Mouse (Mus musculus) MEL (cell line): ENCODE measurements around the gene Btbd3. TPM values are rescaled to one million over a fixed set of nuclear protein-coding genes. Genes with fewer than 3 reads are reported as not detected.

Experiments used
- DNase-seq: peaks from one replicate; pipeline ENCODE4 v3.0.0; 2011; ENCODE audit warnings: low read depth, low spot score
- H3K27ac ChIP-seq: 2 replicates; pipeline ENCODE4 v1.5.1; 2012; ENCODE audit warnings: low read depth, mild to moderate bottlenecking, control low read depth, low read length, moderate library complexity; ENCODE audit not compliant: control insufficient read depth
- H3K27me3 ChIP-seq, 2 experiments: fragments of 150-350 bp in 1 of 2; sonication (generic) in 1 of 2; 2 replicates each; pipeline ENCODE4 v1.6.1; 2012; ENCODE audit warnings: low read length in 2 of 2, mild to moderate bottlenecking in 2 of 2, improper control_type of control experiment in 1 of 2, moderate library complexity in 1 of 2; ENCODE audit not compliant: insufficient read depth in 2 of 2, control insufficient read depth in 1 of 2
- H3K36me3 ChIP-seq, 2 experiments: 2 replicates each; pipeline ENCODE4 v1.6.1; 2012 to 2014; ENCODE audit warnings: low read length in 2 of 2, improper control_type of control experiment in 1 of 2, inconsistent platforms in 1 of 2, mild to moderate bottlenecking in 1 of 2; ENCODE audit not compliant: insufficient read depth in 2 of 2, control insufficient read depth in 1 of 2
- H3K4me1 ChIP-seq, 2 experiments: fragments of 150-350 bp in 1 of 2; sonication (generic) in 1 of 2; 2 replicates each; pipeline ENCODE4 v1.6.1; 2012; ENCODE audit warnings: low read length in 2 of 2, improper control_type of control experiment in 1 of 2, mild to moderate bottlenecking in 1 of 2; ENCODE audit not compliant: insufficient read depth in 2 of 2, control insufficient read depth in 1 of 2
- H3K4me3 ChIP-seq, 2 experiments: fragments of 150-350 bp in 1 of 2; sonication (generic) in 1 of 2; 2 replicates each; pipeline ENCODE4 v1.5.1; 2012; ENCODE audit warnings: low read depth in 2 of 2, low read length in 2 of 2, mild to moderate bottlenecking in 2 of 2, moderate library complexity in 2 of 2, control low read depth in 1 of 2, improper control_type of control experiment in 1 of 2; ENCODE audit not compliant: control insufficient read depth in 1 of 2, insufficient read depth in 1 of 2
- H3K79me2 ChIP-seq: 2 replicates; pipeline ENCODE4 v1.6.1; 2012; ENCODE audit warnings: mild to moderate bottlenecking, low read length, moderate library complexity; ENCODE audit not compliant: control insufficient read depth, poor library complexity, insufficient read depth
- H3K9ac ChIP-seq: 2 replicates; pipeline ENCODE4 v1.6.1; 2012; ENCODE audit warnings: low read depth, mild to moderate bottlenecking, control low read depth, low read length, moderate library complexity; ENCODE audit not compliant: control insufficient read depth, poor library complexity, severe bottlenecking
- H3K9me3 ChIP-seq: fragments of 150-350 bp; sonication (generic); replicated peaks from 2 replicates; pipeline ENCODE4 v1.6.1; 2012; ENCODE audit warnings: mild to moderate bottlenecking, low read length, improper control_type of control experiment, moderate library complexity; ENCODE audit not compliant: insufficient read depth
- BHLHE40 ChIP-seq: IDR thresholded peaks from 2 replicates; pipeline ENCODE4 v1.6.1; 2012; ENCODE audit warnings: low read depth, mild to moderate bottlenecking, inconsistent platforms, low read length, improper control_type of control experiment, borderline replicate concordance
- CHD2 ChIP-seq: IDR thresholded peaks from 2 replicates; pipeline ENCODE4 v1.6.1; 2011; ENCODE audit warnings: low read length, improper control_type of control experiment
- CTCF ChIP-seq, 3 experiments: IDR thresholded peaks in 2 of 3; conservative IDR thresholded peaks in 1 of 3; 2 replicates each; pipeline ENCODE4 v1.5.1; 2011 to 2012; ENCODE audit warnings: low read length in 3 of 3, low read depth in 2 of 3, mild to moderate bottlenecking in 2 of 3, improper control_type of control experiment in 1 of 3, inconsistent platforms in 1 of 3, mixed read lengths in 1 of 3, moderate library complexity in 1 of 3; ENCODE audit not compliant: control insufficient read depth in 1 of 3, insufficient read depth in 1 of 3, poor library complexity in 1 of 3, severe bottlenecking in 1 of 3
- ETS1 ChIP-seq: IDR thresholded peaks from 2 replicates; pipeline ENCODE4 v1.6.1; 2012; ENCODE audit warnings: low read depth, mild to moderate bottlenecking, inconsistent platforms, low read length, improper control_type of control experiment, moderate library complexity
- HCFC1 ChIP-seq: IDR thresholded peaks from 2 replicates; pipeline ENCODE4 v1.6.1; 2012; ENCODE audit warnings: low read depth, mild to moderate bottlenecking, inconsistent platforms, low read length, improper control_type of control experiment, moderate library complexity
- KAT2A ChIP-seq: conservative IDR thresholded peaks from 2 replicates; pipeline ENCODE4 v1.6.1; 2012; ENCODE audit warnings: low read depth, low read length, improper control_type of control experiment, inconsistent platforms
- MAZ ChIP-seq: IDR thresholded peaks from 2 replicates; pipeline ENCODE4 v1.6.1; 2012; ENCODE audit warnings: low read depth, mild to moderate bottlenecking, inconsistent platforms, low read length, improper control_type of control experiment
- MYB ChIP-seq: IDR thresholded peaks from 2 replicates; pipeline ENCODE4 v1.6.1; 2011; ENCODE audit warnings: mild to moderate bottlenecking, low read depth, low read length, improper control_type of control experiment
- NELFE ChIP-seq: IDR thresholded peaks from 2 replicates; pipeline ENCODE4 v1.6.1; 2011; ENCODE audit warnings: low read depth, low read length, improper control_type of control experiment
- NRF1 ChIP-seq: IDR thresholded peaks from 2 replicates; pipeline ENCODE4 v1.6.1; 2014; ENCODE audit warnings: low read depth, mild to moderate bottlenecking, inconsistent platforms, low read length, improper control_type of control experiment, moderate library complexity; ENCODE audit not compliant: poor library complexity, insufficient read depth, severe bottlenecking
- POLR2AphosphoS2 ChIP-seq: IDR thresholded peaks from 2 replicates; pipeline ENCODE4 v1.6.1; 2011; ENCODE audit warnings: low read length, improper control_type of control experiment
- SMC3 ChIP-seq: IDR thresholded peaks from 2 replicates; pipeline ENCODE4 v1.6.1; 2011; ENCODE audit warnings: low read depth, low read length, improper control_type of control experiment
- TBP ChIP-seq: IDR thresholded peaks from 2 replicates; pipeline ENCODE4 v1.8.0; 2011; ENCODE audit warnings: low read depth, low read length, improper control_type of control experiment
- TCF12 ChIP-seq: IDR thresholded peaks from 2 replicates; pipeline ENCODE4 v1.6.1; 2014; ENCODE audit warnings: low read depth, mild to moderate bottlenecking, inconsistent platforms, low read length, improper control_type of control experiment, moderate library complexity
- USF1 ChIP-seq: IDR thresholded peaks from 2 replicates; pipeline ENCODE4 v1.6.1; 2014; ENCODE audit warnings: low read depth, mild to moderate bottlenecking, inconsistent platforms, low read length, improper control_type of control experiment, moderate library complexity
- polyA plus RNA-seq, 2 experiments: library from polyadenylated mRNA; stranded (reverse) in 1 of 2; unstranded in 1 of 2; fragments of >175 nt in 1 of 2; fragments of >200 nt in 1 of 2; gene quantifications; 2 replicates each; pipeline versions ENCODE4 v1.2.1 to v1.2.4; 2012; ENCODE audit warnings: low replicate concordance in 2 of 2, low read depth in 1 of 2; ENCODE audit not compliant: insufficient read length in 2 of 2, insufficient read depth in 1 of 2, missing spikeins in 1 of 2
- total RNA-seq: library from RNA; depleted of rRNA; stranded (reverse); fragments of 300-350 nt; gene quantifications from 2 replicates; pipeline ENCODE4 v1.2.3, GENCODE M21; 2012

Btbd3 gene
- total and polyA plus RNA-seq, 3 experiments: not detected

DNA sequence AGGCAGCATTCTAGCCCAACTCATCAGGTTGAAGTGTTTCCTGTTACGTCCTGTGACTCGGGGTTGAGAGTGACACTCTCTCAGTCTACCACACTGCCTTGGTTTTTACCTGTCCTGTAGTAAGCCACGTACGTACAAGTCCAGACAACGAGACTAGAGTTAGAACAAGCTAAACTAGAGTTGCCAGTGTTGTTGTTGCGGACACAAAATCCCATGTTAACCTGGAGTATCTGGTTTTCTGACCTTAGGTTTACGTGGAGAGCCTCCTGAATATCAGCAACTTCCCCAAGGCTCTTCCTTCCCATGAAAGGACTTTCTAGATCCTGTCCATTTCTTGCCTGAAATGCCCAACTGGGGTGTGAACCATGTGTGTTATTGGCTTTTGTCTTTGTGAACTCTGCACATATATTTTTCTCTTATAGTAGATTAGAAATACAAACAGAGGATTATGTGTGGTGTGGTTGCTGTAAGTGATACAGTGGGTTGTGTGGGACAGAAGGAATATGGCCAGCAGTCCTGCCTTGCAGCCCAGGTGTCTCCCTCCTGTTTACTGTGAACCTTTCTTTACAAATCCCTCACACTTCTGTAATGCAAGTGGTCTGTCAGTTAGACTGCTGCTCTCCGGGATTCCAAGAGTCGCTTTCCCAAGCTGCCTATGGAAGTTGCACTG, 17.2 kb downstream of the Btbd3 start:
- H3K27me3 ChIP-seq: no peaks in the 10 kb centered on the region
- no peaks in the 10 kb centered on the region for H3K79me2 ChIP-seq
- no peak overlapping the region for H3K27ac ChIP-seq
- TF ChIP-seq POLR2AphosphoS2 (no peak), MAZ (no peak), MYB (no peak), USF1 (no peak), SMC3 (no peak), ETS1 (no peak), BHLHE40 (no peak), KAT2A (no peak), NRF1 (no peak), CTCF (IDR thresholded peaks at IDR 0.05 in 2 of 3, conservative IDR thresholded peaks at IDR 0.05 in 1 of 3; ENCODE audit: control insufficient read depth in 1 of 3, insufficient read depth in 1 of 3, low read depth in 2 of 3, low read length in 3 of 3, poor library complexity in 1 of 3, severe bottlenecking in 1 of 3) (no peak), TBP (no peak), CHD2 (no peak), NELFE (no peak)
- no peak overlapping the region for H3K9ac ChIP-seq
- no peak overlapping the region for H3K4me3 ChIP-seq
- no peaks in the 10 kb centered on the region for H3K4me1 ChIP-seq
- DNase-seq: no peak
- no peaks in the 10 kb centered on the region for H3K9me3 ChIP-seq
- H3K36me3 ChIP-seq: no peaks in the 10 kb centered on the region

DNA sequence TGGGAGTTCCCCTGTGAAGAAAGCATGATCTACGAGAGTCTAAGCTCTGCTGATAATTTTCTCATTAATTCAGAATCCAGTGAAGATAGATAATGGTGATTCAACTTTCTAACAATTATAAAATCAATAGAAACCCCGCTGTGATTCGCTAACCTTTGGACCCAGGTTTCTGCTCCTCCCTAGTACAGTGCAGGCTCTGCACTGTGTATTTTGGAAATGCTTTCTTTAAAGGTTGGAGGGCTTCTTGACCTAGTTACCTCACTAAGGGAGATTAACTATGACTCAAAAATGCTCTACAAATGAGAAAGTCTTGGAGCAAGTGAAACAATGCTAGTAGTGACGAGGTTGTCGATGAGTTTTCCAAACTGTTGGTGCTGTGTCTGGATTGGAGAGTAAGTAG, 17.7 kb downstream of the Btbd3 start:
- Histone ChIP-seq H3K79me2 (no peaks in the 10 kb centered on the region), H3K9ac (no peak overlapping the region), H3K27me3 (no peaks in the 10 kb centered on the region), H3K4me1 (no peaks in the 10 kb centered on the region), H3K27ac (no peak overlapping the region), H3K4me3 (no peak overlapping the region), H3K9me3 (no peaks in the 10 kb centered on the region), H3K36me3 (no peaks in the 10 kb centered on the region)
- no peak for DNase-seq
- TF ChIP-seq HCFC1: no peak
- no peak for TF ChIP-seq MAZ
- no peak for TF ChIP-seq TCF12
